Mouse (Mus musculus) urinary bladder, postnatal 4 days (tissue): Measurements from ENCODE around the gene Hist2h2aa2.
"Not testable (repeated sequence)": the region's sequence is repeated elsewhere in the genome, so short reads cannot be mapped to it uniquely, and the experiment has no call there.

Source experiments
- DNase-seq, 2 experiments: peaks; one replicate each; pipeline ENCODE4 v3.0.0; 2021 to 2022; ENCODE audit warnings: low spot score in 2 of 2

The Hist2h2aa2 gene

DNA sequence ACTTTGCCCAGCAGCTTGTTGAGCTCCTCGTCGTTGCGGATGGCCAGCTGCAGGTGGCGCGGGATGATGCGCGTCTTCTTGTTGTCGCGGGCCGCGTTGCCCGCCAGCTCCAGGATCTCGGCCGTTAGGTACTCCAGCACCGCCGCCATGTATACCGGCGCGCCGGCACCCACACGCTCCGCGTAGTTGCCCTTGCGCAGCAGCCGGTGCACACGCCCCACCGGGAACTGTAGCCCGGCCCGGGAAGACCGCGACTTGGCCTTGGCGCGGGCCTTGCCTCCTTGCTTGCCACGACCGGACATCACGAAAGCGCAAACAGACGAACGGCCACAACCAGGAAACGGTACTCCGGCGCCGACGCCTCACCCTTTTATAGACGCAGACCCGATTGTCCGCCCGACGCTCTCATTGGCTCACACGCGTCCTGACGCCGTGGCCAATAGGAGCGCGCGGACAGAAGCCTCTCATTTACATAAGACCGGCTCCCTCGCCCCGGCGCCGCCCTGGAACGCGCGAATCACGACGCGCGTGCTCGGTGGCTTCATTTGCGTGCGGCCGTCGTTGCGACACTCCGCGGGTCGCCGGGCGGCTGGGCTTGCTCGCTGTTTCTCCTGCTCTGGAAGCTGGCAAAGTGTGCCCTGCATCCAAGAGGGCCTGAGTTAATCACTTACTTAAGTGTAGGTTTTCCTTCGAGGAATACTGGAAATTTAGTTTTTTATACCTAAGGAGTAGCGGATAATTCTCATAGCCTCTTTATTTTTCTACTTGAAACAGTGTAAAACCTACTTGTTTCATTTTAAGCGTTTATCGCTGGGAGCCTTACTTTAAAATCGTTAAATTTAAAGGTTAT lies at the start of gene Hist2h2aa2:
TSS of gene Hist2h2aa2 (minus strand) at position 328 of the 850 bp plus-strand sequence.
- peak; percentile 92 to 95 for DNase-seq

DNA sequence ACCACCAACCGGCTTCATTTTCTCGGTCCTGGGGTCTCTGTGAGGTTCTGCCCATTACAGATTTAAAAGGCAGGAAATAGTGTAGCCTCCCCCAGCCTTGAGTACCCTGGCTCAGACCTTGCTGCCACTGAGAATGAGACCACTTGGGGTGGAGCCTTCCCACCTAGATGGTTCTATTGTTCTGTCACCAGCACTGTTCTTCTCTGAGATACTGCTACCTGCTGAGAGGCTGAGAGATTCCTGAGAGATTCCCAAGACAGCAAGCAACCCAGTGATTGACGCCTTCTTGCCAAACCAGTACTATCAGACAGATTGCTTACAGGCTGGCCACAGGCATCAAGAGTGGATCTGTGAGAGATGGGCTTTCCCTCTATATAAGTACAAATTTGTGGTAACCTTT lies 49.1 kb upstream of the Hist2h2aa2 start:
- no peak for DNase-seq

DNA sequence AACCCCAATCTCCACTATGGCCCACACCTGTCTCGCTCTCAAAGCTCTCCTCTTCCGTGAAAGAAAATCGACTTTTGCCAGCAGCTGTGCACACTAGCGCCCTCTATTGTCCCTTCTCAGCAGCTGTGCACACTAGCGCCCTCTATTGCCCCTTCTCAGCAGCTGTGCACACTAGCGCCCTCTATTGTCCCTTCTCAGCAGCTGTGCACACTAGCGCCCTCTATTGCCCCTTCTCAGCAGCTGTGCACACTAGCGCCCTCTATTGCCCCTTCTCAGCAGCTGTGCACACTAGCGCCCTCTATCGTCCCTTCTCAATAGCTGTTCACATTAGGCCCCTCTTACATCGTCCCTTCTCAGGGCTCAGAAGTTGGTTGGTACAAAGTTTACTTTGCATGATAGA lies 47.3 kb upstream of the Hist2h2aa2 start:
- DNase-seq = not testable (repeated sequence)

DNA sequence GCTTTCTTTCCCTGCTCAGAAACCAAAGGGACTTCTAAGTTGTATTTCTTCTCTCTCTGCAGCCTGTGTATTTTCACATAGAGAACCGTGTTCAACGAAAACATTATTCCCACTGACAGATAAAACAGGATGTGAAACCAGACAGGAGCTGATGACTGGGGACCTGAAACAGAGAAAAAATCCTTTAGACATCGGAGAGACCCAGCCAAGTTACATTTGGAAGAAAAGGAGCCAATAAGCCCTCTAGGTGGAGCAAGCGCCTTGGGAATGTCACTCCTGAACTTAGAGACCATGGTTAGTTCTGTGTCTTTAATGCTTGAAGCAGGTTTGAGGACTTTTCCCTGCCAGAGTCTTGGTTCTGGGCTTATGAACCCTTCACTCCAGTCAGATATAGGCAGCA lies 44.4 kb upstream of the Hist2h2aa2 start:
- DNase-seq = no peak

DNA sequence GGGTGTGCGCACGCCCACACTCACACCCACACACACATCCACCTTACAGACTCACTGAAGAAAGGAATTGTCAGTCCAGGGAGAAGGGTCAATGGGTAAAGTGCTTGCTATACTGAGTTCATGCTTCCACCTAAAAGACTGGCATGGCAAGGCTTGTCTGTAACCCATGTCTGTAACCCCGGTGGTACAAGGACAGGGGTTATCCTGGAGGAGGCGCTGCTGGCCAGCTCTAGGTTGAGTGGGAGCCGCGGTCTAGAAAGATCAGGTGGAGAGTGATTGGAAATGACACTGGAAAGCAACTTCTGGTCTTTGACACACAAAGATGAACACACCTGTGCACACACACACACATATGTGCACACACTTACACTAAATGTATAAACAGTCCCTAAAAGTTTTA lies 40.6 kb upstream of the Hist2h2aa2 start:
- DNase-seq = no peak

DNA sequence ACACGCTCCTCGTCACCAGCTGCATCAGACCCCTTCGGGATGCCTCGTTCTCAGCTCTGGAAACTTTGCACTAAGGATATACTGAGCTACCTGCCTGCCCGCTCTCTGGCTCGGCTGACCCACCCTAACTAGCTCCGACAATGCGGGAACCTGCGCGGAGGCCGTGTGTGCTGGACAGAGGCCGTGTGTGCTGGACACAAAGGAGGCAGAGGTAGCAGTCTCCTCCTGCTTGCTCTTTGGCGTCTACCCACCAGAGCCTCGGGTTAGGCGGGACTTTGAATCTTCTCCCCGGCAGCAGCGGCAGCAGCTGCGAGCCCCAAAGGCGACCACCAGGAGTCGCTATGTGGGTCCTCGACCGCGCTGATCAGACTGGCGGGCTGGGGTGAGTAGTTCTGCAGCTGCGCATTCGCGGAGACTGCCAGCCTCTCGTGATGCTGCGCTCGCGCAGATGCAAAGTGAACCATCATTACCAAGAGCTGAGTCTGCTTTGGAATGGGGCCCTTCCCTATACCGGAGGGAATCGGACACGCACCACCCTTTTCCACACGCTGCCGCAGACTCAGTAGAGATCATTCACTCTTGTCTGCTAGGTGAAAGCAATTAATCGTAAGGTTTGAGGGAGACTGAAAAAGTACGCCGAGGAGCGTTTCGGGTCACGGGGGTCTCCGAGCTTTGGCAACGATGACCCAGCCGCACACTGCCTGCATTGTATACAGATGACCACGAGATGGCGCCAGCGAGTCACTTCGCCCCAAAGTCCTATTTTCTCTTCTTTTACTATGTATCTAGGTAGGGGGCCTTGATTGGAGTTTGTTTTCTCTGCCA lies 37.9 kb upstream of the Hist2h2aa2 start:
- DNase-seq = peak; percentile 93 to 95

DNA sequence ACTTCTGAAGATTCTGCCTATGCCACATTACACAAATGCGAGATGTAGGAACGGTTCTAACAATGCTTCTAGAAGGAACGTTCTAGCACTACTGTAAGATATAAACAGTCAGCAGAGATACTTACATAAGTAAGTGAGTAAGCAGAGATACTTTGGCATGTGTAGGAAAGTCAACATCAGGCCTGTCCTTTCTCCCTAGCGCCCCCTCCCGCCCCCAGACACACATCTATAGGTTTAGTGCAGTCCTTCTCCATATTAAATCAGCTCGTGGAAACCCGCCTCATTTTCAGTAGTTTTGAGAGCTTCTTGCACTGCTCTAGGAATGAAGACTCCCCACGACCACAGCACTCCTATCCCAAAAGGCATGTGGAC lies 37.3 kb upstream of the Hist2h2aa2 start:
- peak; percentile 41 to 67 for DNase-seq

DNA sequence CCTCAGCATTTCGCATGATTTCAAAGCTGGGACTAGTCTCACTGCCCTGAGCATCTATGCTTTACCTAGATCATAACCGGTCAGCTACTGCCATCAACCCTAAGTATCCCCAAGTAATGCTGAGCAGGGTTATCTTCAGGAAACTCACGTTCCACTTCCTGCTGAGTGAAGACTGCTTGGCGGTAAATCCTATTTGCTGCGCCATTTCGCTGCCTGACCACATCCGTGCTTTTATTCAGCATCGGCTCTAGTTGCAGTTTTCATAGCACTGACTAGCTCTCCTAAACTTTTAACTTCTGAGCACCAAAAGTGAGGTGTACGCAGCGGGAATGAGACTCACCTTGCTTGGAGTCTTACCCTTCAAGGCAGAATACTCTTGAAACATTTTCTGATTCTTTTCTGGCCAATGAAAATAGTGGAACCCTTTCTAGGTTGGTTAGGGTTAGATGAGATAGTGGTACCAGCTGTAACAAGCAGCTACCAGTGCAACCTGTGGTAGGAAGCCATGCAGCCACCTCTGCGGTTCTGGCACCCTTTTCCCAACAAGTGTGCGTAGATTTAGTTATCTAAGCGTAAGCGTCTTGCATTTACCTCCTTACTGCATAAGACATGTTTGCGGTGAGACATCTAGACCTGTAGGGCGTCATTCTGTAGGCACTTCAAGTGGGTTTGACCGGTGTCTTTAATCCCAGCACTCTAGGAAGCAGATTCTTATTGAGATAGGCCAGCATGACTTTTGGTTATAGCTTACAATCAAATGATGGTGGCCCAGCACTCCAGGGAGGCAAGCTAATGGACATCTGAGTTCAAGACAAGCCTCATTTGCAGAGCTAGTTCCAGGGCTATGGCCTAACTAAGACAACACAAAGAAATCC lies 33.8 kb upstream of the Hist2h2aa2 start:
- no peak for DNase-seq

DNA sequence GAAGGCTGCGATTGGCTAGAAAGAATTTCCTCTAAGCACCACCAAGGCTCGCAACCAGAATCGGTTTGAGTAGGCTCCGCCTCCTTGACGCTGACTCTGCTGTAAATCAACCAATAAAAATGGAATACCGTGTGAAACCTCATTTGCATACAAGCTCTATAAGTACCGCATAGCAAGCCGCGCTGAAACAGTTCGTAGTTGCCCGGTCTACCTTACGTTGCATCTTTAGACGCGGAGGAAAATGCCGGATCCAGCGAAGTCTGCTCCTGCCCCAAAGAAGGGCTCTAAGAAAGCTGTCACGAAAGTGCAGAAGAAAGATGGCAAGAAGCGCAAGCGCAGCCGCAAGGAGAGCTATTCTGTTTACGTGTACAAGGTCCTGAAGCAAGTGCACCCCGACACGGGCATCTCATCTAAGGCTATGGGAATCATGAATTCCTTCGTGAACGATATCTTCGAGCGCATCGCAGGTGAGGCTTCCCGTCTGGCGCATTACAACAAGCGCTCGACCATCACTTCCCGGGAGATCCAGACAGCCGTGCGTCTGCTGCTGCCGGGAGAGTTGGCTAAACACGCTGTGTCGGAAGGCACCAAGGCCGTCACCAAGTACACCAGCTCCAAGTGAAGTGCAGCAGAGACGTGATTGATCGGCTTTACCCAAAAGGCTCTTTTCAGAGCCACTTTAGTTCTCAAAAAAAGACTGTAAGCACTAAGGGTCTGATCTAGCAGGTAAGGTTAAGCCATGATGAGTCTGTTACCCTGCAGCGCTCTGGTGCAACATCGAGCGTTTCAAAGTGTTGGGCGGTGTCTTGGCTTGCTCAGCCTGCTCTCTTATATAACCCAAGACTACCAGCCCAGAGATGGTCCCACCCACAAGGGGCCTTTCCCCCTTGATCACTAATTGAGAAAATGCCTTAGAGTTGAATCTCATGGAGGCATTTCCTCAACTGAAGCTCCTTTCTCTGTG lies 29.7 kb upstream of the Hist2h2aa2 start, which contains the start of gene Hist2h2bb:
TSS of gene Hist2h2bb (plus strand) at position 242 of the 964 bp plus-strand sequence.
- DNase-seq = peak; percentile 82 to 87

DNA sequence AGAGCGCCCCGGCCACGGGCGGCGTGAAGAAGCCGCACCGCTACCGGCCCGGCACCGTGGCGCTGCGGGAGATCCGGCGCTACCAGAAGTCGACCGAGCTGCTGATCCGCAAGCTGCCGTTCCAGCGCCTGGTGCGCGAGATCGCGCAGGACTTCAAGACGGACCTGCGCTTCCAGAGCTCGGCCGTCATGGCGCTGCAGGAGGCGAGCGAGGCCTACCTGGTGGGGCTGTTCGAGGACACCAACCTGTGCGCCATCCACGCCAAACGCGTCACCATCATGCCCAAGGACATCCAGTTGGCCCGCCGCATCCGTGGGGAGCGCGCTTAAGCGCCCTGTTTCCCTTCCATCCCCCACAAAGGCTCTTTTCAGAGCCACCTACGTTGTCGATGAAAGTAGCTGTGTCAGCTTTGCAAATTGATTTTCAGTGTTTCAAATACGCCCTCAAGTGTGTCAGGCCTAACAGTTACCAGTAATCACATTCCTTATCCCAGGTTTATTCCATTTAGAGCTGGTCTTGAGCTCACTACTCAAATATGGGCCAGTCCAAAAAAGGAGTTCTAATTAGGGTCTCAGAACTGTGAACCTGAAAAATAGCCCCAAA lies 28.8 kb upstream of the Hist2h2aa2 start:
- DNase-seq = not testable (repeated sequence)

DNA sequence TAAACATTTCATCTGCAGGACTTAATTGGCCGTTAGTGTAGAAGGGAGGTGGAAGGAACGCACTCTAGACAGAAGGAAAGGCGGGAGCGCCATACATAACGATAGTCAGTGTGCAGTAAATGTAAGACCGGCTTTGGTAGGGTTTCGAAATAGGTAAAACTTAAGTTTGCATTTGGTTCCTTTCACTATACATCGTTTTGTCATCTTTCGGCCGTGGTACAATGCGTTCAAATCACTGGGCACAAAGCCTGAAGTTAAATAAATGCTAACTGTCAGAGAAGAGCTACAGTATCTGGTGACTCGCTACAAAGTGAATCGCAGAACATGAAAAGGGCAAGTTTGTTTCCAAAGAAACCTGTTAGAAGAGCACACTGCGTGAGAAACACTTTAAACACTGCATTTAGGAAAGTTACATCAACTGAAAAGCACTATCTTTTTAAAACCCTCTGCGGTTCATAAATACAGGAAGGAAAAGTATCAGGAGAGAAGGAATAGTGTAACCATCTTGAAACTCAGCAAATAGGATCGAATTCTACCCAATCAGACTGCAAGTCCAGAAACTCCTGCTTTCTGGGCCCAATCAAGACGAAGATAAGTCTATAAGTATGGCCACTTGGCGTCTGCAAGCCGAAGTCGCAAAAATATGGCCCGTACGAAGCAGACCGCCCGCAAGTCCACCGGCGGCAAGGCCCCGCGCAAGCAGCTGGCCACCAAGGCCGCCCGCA lies 28.1 kb upstream of the Hist2h2aa2 start, which contains the start of gene Hist2h3b:
TSS of gene Hist2h3b (plus strand) at position 604 of the 725 bp plus-strand sequence.
- DNase-seq = peak; percentile 75 to 77

DNA sequence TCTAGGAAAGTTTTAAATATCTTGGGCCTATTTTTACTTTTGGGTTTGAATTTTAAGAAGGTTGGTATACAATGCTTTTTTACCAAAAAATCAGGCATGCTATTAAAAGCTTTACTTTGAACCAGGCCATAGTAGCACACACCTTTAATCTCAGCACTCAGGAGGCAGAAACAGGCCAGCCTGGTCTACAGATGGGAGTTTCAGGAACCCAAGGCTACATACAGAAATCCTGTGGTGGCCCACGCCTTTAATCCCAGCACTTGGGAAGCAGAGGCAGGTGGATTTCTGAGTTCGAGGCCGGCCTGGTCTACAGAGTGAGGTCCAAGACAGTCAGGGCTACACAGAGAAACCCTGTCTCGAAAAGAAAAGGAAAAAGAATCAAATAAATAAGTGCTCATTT lies 27.5 kb upstream of the Hist2h2aa2 start:
- DNase-seq = no peak

DNA sequence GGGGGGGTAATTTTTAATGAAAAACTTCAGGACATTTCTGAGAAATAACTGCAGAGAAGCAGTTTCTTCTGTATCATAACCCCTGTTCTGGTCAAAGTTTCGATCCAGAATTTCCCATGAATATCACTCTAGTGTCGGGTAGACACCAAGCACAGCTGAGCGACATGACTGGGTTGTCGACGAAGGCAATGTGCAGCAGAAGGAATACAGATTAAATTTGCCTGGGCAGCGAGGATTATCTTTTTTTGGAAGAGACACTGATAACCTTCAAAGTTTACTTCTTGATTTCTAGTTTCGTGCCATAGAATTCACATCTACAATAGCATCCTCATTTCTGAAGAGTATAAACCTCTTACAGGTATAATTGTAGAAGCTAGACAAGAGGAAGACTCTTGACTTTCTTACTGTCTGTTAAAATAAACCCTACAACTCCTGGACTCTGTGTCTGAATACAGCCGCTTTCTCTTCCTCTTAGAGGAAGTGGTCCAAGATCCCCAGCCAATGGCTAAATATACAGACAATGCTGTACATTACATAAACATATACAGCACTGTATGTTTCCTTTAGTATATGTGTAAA lies 26.1 kb upstream of the Hist2h2aa2 start:
- no peak for DNase-seq

DNA sequence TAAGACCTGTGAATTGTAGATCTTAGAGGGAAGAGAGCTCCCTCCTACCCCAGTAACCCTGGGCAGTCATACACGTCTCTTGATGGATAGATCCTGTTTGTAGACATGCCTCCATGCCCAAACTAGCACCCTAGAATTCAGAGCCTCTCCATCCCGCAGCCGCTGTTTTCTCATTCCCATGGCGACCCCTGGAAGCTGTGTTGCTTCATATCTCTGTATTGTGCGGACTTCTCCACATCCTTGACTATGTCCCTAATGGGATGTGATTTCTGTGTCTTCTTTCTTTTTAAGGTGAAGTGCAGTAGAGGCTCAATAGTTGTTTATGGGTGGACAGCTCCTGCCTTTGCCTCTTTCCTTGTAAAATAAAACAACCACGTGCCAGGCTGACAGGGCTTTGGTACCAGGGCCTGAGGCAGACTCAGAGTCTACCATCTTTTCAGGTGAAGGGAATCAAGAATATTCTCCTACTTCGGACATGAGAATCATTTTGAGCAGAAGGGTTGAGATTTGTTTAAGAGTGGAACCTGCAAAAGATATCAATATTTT lies 24.4 kb upstream of the Hist2h2aa2 start:
- no peak for DNase-seq

DNA sequence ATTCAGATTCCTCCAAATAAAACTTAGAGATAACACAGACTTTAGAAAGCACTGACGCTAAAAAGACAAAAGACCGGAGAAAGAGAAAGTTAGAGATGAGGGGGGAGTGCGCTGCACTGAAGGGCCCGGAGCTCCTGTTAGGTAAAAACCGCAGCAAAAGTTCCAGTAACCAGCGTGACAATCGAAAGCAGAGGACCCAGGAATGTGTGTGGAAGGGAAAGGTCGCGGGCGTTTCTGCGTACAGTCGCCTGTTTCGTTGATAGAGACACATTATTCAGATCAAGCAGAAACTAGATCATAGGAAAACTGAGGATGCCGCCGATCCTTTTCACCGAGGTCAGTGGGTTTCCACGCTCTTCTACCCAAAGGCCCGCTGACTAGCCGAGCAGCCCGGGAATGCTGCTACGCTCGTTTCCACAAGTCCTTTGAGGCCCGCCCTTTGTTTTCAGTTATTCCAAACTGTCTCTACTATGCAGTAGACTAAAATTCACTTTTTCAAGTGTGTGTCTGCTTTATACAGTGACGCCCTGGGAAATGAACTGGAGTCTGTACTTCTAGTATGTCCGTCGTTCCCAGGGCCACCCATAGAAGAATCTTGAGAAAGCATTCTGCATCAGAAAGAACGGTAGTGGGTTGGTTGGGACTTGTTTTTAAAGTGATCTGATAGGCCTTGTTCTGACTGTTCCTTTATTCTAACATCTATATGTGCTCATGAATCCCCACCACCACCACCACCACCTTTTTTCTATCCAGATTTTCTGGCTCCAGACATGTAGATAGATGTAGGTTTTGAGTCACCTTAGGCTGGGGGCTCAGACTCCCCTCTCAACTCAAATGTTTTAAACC lies 23.7 kb upstream of the Hist2h2aa2 start:
- DNase-seq = no peak

DNA sequence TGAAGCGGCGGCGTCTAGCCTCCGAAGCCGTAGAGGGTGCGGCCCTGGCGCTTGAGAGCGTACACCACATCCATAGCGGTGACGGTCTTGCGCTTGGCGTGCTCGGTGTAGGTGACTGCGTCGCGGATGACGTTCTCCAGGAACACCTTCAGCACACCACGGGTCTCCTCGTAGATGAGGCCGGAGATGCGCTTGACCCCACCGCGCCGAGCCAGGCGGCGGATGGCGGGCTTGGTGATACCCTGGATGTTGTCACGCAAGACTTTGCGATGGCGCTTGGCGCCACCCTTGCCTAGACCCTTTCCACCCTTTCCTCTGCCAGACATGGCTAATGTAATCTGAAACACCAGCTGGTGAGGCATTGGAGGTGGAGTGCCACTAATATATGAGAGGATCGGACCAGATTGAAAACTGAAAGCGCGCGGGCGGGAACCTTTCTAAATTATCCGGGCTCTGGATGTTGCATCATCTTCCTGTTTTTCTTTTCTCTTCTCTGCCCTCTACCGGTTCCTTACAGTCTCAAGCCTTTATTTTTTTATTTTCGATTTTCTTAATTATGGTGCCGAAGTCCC lies 23.0 kb upstream of the Hist2h2aa2 start, which contains the start of gene Hist2h4:
TSS of gene Hist2h4 (minus strand) at position 333 of the 572 bp plus-strand sequence.
- peak; percentile 93 for DNase-seq

DNA sequence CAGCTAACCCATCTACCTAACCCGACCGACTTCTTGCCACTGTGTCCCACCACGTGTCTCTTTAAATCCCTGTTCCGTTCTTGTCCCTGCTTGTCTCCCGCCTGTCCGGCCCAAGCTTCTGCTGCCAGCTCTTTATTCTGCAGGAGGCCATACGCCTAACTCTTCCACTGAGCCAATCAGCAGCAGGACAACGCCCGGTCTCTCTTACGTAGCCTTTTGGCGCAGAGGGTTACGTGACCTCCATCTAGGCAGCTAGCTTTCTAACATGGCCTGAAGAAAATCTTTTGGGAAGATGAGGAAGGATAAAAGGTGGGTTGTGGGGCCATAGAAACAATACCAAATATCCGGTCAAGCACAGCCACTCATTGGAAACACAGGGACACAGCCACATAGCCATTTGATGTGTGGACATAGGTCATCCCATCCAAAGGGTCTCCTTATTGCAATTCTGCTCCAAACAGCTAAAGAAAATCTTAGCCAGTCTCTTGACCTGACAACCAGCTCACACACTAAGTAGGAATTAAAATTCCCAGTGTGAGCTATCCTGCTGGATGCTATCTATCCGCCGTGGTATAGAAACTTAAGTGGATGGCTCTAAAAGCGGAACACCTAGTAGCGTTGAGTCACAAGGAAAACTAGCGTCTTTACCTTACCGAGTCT lies 22.3 kb upstream of the Hist2h2aa2 start:
- DNase-seq = peak; percentile 79 to 81
